ENCODE assay signal across 15 mouse cellular contexts in the genomic region with DNA sequence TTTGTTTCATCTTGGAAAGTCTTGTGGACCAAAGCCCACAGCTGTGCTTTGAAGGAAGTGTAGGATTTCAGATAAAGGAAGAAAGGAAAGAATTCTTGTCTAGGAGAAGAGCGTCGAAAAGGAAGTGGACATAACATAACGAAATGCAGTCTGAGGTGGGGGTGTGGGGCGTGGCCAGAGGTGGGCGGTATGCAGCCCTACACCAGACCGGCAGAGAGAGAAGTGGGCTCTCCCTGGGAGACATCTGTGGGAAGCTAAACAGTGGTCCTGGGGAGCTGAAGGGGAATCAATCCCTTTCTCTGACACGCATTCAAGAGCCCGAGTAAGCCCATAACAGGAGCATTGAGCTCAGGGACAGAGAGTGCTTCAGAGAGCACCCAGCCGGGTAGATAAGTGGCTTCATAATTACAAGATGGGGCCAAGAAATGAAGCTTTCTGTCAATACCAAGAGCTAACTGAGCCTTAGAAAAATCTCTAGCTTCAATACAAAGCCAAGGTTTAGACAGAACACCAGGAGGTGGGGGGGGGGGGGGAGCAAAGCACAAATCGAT. TPM values are rescaled to one million over a fixed set of nuclear protein-coding genes. Genes with fewer than 3 reads are reported as not detected.
A peak's percentile ranks its signal among the peaks of the same experiment; 100 is the strongest.
DNase-seq lines count a peak whose midpoint lies in the region; ATAC-seq lines count a peak whose summit lies in the region.
"Had no signal": no experiment of that assay in that cellular context is flagged by ENCODE, and none has a peak within 500 bp of the region (broad histone marks: within the 10 kb centered on the region; RNA-seq: fewer than 3 reads in every experiment).

No protein-coding gene starts in this region.

- no peak overlapping the region for H3K4me3 ChIP-seq in heart, embryonic 16.5 days (ENCODE audit: low read length)
- H3K4me3 ChIP-seq: embryonic facial prominence, embryonic 13.5 days; left cerebral cortex, adult 2 months had no signal

- no peak for ATAC-seq in heart, embryonic 16.5 days (replicated peaks; ENCODE audit: extremely low read depth, insufficient read depth, low FRiP score)
- peak; percentile 39; the same call in 1 of the 2 replicates for ATAC-seq in common myeloid progenitor, adult 5-6 weeks (replicated peaks; ENCODE audit: low read depth, poor library complexity, severe bottlenecking)
- ATAC-seq in megakaryocyte progenitor cell, adult 5-6 weeks (replicated peaks; ENCODE audit: poor library complexity) = peak; percentile 39; the same call in 1 of the 2 replicates

- 0 out of 2 replicates have a peak, but pooled peaks cover 3% of the 10 kb centered on the region for H3K36me3 ChIP-seq in heart, embryonic 16.5 days (ENCODE audit: control insufficient read depth, insufficient read depth)
- H3K36me3 ChIP-seq: embryonic facial prominence, embryonic 13.5 days had no signal

- H3K27ac ChIP-seq in heart, embryonic 16.5 days (ENCODE audit: low read length) = no peak overlapping the region
- H3K27ac ChIP-seq: embryonic facial prominence, embryonic 13.5 days; left cerebral cortex, adult 2 months; liver, embryonic 14.5 days had no signal

- whole genome bisulfite sequencing in heart, embryonic 16.5 days = 36% methylated on average over 10 of the region's 10 CpGs

- intact Hi-C loops in heart, postnatal 14 days (cut with DNase I) = no loop called here

- peak overlapping the region; percentile 27 for H3K4me2 ChIP-seq in heart, embryonic 16.5 days (ENCODE audit: low read depth, low read length)
- H3K4me2 ChIP-seq: embryonic facial prominence, embryonic 13.5 days had no signal

- H3K9me3 ChIP-seq in heart, embryonic 16.5 days (replicated peaks; ENCODE audit: control insufficient read depth, low read length) = peaks cover 4% of the 10 kb centered on the region
- H3K9me3 ChIP-seq: embryonic facial prominence, embryonic 13.5 days had no signal

- no peaks in the 10 kb centered on the region for H3K27me3 ChIP-seq in heart, embryonic 16.5 days (ENCODE audit: control insufficient read depth, insufficient read depth, low read length)
- H3K27me3 ChIP-seq: embryonic facial prominence, embryonic 13.5 days had no signal

- no peak overlapping the region for H3K9ac ChIP-seq in heart, embryonic 16.5 days (ENCODE audit: low read length)
- H3K9ac ChIP-seq: embryonic facial prominence, embryonic 13.5 days; liver, embryonic 14.5 days had no signal

- DNase-seq in heart, postnatal 14 days = no peak
- DNase-seq in lung, postnatal 36 days = peak; percentile 9
- DNase-seq in lung, postnatal 14 days = no peak
- DNase-seq in urinary bladder, adult 18-20 months (ENCODE audit: low spot score in 2 of 2) = no peak
- no peak for DNase-seq in neural tube, embryonic 10.5 days (ENCODE audit: extremely low spot score, low spot score)
- DNase-seq: adrenal gland, postnatal 25 days; cerebellum, adult 2 months; kidney, postnatal 10 days; spleen, adult 18-20 months had no signal

- H3K4me1 ChIP-seq in heart, embryonic 16.5 days (ENCODE audit: control insufficient read depth, insufficient read depth, low read length) = no peaks in the 10 kb centered on the region

RNA-seq across cellular contexts. Expression of a gene that starts 40.5 kb away (rescaled TPM):
- 7.2 and 8.3 TPM in 2 replicates for polyA plus RNA-seq in heart, embryonic 16.5 days (2015; fragmentation: Nextera tagmentation; extraction: Ambion mirVana)
- 1 to 10 TPM; 8.9 to 9.1 TPM for total RNA-seq in heart, postnatal 14 days (2021)
- total RNA-seq in common myeloid progenitor, adult 5-6 weeks (2017) = 65.9 and 66.7 TPM in 2 replicates
- 63.3 and 69.1 TPM in 2 replicates for total RNA-seq in megakaryocyte progenitor cell, adult 5-6 weeks (2015)
- total RNA-seq in megakaryocyte progenitor cell, adult 5-6 weeks (2017) = 37.1 and 53.2 TPM in 2 replicates
